Mouse (Mus musculus) small intestine, adult 2 months (tissue): ENCODE data around the gene Creb5.

ENCODE experiments used
- CTCF ChIP-seq: fragments of 200-500 bp; IDR thresholded peaks from 2 replicates; pipeline ENCODE4 v1.5.1; 2012; ENCODE audit warnings: low read depth, mild to moderate bottlenecking, control low read depth, inconsistent platforms, low read length, moderate library complexity, mixed read lengths; ENCODE audit not compliant: insufficient replicate concordance, insufficient read length; ENCODE audit errors: extremely low read depth
- POLR2A ChIP-seq: fragments of 200-500 bp; IDR thresholded peaks from 2 replicates; pipeline ENCODE4 v1.6.1; 2012; ENCODE audit warnings: low read depth, mild to moderate bottlenecking, control low read depth, inconsistent platforms, low read length, moderate library complexity

GRCm38 (mm10) chr6:53594316-53594715 is 307.2 kb downstream of the Creb5 start:
- TF ChIP-seq CTCF (no peak), POLR2A (no peak)
